Mouse (Mus musculus) embryonic fibroblast, embryonic 13.5 days (primary cell): ENCODE results near the gene Med20.

Experiments used
- CTCF ChIP-seq: IDR thresholded peaks from 2 replicates; pipeline ENCODE4 v1.5.1; 2011; ENCODE audit warnings: mild to moderate bottlenecking, control low read depth, low read length, moderate library complexity, borderline replicate concordance; ENCODE audit not compliant: insufficient read depth
- POLR2A ChIP-seq: IDR thresholded peaks from 2 replicates; pipeline ENCODE4 v1.6.1; 2011; ENCODE audit warnings: low read depth, mild to moderate bottlenecking, control low read depth, low read length, moderate library complexity

- TF ChIP-seq POLR2A (no peak), CTCF (no peak)
These were observed 46.5 kb downstream of the Med20 start for GRCm38 (mm10) chr17:47657901-47658300.
